Mouse (Mus musculus): ENCODE results near the gene Rph3a. TPM values are rescaled to one million over a fixed set of nuclear protein-coding genes. Genes with fewer than 3 reads are reported as not detected.

Rph3a gene
- not detected in 4 replicates for total RNA-seq (2023; ENCODE audit: inconsistent age)

DNA sequence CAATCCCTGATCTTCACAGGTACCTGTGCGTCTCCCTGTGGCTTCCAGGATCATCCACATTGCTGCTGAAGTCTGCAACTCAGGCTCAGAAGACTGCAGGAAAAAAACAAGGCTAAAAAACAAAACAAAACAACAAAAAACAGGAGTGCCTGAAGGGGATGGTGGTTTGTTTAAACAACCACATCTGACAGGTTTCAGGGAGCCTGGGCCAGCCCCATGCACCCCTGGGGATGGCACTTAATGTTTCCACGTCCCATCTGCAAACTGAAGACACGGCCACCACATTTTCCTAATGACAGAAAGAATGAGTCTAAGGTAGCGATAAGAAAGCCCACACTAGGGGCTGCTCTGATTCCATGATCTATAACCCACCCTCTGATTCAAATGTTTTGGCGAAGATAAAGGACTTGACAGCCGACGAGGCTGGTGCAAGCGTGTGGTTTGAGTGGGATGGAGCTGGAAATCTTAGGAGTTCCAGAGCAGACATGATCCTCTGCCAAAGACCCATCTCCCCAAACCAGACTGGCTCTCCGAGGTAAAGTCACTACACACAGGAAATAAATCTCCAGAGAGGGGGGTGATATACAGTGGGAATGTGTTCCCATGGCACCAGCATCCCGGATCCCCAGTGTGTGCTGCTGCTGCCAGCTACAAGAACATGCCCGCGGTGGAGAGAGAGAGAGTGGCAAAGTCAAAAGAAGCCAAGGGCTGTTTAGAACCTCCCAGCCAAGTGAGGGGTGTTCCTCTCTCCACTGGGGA, at the start of gene Rph3a:
Rph3a (minus strand) TSS at position 282 of the 759 bp plus-strand sequence.

DNA sequence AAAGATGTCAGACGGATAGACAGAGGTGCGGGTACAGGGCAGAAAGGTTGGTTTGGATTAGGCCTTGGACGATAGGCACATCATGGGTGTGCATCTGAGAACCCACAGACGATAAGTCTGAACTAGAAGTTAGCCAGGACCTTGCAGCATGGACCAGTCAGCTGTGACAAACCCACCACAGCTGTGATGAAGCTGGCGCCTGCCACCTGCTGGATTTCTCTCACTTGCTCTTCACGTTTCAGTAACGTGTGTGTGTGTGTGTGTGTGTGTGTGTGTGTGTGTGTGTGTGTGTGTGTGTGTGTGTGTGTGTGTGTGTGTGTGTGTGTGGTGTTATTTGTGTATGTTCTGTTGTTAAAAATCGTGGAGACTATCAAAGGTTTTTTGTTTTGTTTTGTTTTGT, 95.7 kb downstream of the Rph3a start, which contains the start of gene Oas1d:
Oas1d (plus strand) TSS at position 333 of the 400 bp plus-strand sequence.

DNA sequence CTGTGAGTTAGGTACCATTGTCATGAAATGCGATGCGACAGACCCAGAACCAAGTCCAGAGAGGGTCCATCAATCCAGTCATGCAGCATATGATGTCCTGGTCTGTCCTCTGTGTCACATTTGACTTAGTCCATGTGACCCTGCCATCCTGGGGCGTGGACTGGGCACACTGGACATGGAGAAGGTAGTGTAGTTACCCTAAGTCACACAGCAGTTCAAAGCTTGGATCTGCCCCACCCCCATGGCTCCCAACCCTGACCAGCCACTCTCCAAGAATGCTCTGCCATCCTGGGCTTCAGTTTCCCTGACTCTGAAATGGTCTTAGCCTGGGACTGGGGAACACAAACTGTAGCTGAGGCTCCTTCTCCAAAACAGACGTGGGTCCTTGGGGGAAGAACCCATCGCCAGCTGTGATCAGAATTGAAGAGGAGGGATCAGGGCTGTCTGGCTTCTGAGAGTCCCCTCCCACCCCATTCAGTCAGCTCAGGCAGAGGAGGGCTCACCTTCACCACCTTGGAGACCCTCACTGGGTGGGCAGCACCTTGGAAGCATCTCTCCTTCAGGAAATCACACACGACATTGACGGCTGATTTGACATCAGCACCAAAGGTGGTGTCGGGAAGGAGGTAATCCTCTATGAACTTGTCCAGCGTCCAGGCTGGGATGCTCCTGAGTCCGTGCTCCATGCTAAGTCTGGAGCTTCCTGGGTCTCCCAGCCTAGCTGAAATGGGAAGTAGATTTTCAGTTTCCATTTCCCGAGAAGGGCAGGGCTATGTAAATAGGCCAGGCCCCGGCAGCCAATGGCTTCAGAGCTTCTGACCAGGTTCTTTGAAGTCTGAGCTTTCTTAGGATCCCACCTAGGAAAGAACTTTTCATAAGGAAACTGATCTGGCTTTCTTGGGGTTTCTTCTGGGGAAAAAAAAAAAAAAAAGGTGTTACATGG, 102.8 kb downstream of the Rph3a start, which contains the start of gene Oas1a:
Oas1a (minus strand) TSS at position 731 of the 943 bp plus-strand sequence.

Other genes with a start within 250 kb of the Rph3a start
- gene Oas3, start 232.4 kb downstream of the Rph3a start, total RNA-seq (2023; ENCODE audit: inconsistent age): 2.2 to 5.3 TPM (median 3.0 TPM) in 4 replicates
- 0.39 to 0.71 TPM (median 0.48 TPM) in 4 replicates for gene Oas1e, start 214.6 kb downstream of the Rph3a start, total RNA-seq (2023; ENCODE audit: inconsistent age)
- gene Oas1c, start 197.6 kb downstream of the Rph3a start, total RNA-seq (2023; ENCODE audit: inconsistent age): 10.8 to 15.9 TPM (median 12.5 TPM) in 4 replicates
- gene Oas1f, start 162.7 kb downstream of the Rph3a start, total RNA-seq (2023; ENCODE audit: inconsistent age): not detected in 4 replicates
- gene Oas1h, start 148.7 kb downstream of the Rph3a start, total RNA-seq (2023; ENCODE audit: inconsistent age): not detected in 4 replicates
- not detected in 4 replicates for gene Oas1g, start 122.5 kb downstream of the Rph3a start, total RNA-seq (2023; ENCODE audit: inconsistent age)
- gene Oas1a, start 102.6 kb downstream of the Rph3a start, total RNA-seq (2023; ENCODE audit: inconsistent age): 2.1 to 5.6 TPM (median 3.4 TPM) in 4 replicates
- not detected in 4 replicates for gene Oas1d, start 95.6 kb downstream of the Rph3a start, total RNA-seq (2023; ENCODE audit: inconsistent age)
- gene Ptpn11, start 181.3 kb upstream of the Rph3a start, total RNA-seq (2023; ENCODE audit: inconsistent age): 38.7 to 41.7 TPM (median 40.0 TPM) in 4 replicates
- gene Rpl6, start 194.4 kb upstream of the Rph3a start, total RNA-seq (2023; ENCODE audit: inconsistent age): 1,682 to 1,892 TPM (median 1,878 TPM) in 4 replicates
- gene Hectd4, start 210.1 kb upstream of the Rph3a start, total RNA-seq (2023; ENCODE audit: inconsistent age): 46.6 to 48.6 TPM (median 47.1 TPM) in 4 replicates